Mouse (Mus musculus): Measurements from ENCODE around the gene Calr4.

The Calr4 gene

DNA sequence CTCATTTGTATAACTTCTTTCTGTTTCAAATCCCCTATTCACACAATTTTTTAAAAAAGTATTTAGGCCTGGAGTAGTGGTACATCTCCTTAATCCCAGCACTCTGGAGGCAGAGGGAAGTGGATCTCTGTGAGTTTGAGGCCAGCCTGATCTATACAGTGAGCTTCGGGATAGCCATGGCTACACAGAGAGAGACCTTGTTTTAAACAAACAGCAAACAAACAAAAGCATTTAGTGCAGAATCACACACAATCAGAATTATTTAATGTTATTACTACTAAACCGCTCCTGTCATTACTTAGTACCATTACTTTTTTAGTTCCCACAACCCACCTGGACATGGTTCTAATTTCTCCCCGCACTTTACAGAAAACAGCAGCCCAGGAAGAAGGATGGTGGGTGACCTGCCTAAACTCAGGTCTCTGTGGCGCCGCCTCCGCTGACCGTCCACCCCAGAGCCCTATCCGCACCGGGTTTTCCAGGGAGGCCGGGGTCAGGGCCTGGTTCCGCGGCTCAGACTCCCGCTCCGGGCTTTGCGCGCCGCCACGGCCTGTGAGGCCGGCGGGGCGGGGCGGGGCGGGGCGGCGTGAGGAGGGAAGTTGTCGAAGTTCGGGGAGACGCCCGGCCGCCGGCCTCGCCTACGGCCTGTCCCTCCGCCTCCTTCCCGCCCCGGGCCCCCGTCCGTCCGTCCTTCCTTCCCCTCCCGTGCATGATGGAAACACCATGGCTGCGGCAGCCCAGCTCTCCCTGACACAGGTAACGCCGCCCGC, 45.6 kb downstream of the Calr4 start, which contains the start of gene Eps15:
TSS of gene Eps15 (plus strand) at position 580 of the 770 bp plus-strand sequence.
- peak; percentile 93 to 94 for DNase-seq

DNA sequence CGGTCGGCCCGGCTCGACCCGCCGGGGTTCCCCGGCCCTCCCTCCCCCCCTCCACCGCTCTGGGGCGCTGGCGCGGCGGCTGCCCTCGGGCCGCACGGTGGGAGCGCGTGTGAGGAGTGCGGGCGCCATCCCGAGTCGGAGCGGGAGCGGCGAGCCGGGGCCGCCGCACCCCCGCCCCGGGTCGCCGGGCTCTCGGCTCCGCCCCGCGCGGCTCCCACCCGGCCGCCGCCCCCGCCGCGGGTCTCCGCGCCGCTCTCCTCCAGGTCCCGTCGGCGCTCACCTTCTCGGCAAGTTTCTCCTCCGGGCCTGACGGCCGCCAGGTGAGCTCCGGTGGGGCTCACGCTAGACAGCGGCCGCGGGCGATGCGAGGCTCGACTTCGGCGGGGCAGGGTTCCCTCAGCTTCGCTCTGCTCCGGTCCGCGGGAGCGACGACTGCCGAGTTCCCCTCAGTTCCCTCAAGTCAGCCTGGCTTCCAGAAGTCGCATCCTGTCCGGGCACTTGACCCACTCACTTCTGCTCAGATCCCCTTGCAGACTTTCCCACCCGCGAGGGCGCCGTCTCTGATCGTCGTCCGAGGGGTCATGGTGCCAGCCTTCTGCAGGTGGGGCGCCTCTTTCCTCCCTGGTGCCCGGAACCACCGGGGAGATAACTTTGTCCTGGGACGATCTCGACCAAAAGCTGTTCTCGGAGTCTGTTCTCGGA, 46.3 kb downstream of the Calr4 start:
- peak; percentile 16 to 30 for DNase-seq

GRCm38 (mm10) chr4:109281161-109281560, 46.9 kb downstream of the Calr4 start:
- no peak for DNase-seq

DNA sequence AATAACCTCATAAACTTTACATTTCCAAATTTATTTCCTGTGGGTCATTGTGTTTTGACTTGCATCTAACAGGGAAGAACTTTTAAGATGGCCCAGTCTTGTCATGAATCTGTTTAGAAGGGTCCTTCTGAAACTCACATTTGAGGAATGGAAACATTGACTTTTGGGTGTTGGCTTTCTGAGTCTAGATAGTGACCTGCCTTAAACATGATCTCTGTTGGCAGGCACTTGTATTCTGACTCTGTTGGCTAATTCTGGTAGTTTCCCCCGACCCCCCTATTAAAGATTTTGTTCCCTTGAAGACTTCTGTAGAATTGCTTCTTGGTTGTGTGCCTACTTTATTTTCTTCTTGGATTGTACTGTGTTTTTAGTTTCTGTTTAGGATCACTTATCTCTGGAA, 47.7 kb downstream of the Calr4 start:
- no peak for DNase-seq

DNA sequence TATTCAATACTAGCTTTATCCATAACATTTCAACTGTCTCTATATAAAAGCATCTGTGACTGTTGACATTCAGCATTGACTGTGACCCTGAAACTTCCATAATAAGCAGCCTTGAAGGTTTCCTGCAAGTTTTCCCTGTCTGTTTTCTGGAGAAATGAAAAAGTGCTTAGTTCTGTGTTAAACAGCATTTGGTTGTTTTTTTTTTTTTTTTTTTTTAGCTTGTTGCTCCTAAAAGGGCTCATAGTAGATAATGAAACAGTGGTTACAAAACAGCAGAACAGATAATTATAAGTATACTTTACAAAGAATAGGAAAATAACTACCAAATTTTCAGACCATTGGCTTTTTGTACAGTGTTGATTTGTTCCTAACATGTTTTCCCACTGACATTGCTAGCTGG, 60.3 kb downstream of the Calr4 start:
- DNase-seq, result no peak

GRCm38 (mm10) chr4:109296510-109296909, 62.2 kb downstream of the Calr4 start:
- DNase-seq, result no peak

- DNase-seq, result no peak
Measured at GRCm38 (mm10) chr4:109299136-109299535, 64.9 kb downstream of the Calr4 start.

All from cerebellum, postnatal 36 days (tissue).